Mouse (Mus musculus) spleen, postnatal 4 days (tissue): ENCODE measurements around the gene Grhpr.
A peak's percentile ranks its signal among the peaks of the same experiment; 100 is the strongest.
"Not testable (repeated sequence)": the region's sequence is repeated elsewhere in the genome, so short reads cannot be mapped to it uniquely, and the experiment has no call there.

Source experiments
- DNase-seq, 2 experiments: peaks; one replicate each; pipeline ENCODE4 v3.0.0; 2022; ENCODE audit warnings: low spot score in 2 of 2

Gene Grhpr

DNA sequence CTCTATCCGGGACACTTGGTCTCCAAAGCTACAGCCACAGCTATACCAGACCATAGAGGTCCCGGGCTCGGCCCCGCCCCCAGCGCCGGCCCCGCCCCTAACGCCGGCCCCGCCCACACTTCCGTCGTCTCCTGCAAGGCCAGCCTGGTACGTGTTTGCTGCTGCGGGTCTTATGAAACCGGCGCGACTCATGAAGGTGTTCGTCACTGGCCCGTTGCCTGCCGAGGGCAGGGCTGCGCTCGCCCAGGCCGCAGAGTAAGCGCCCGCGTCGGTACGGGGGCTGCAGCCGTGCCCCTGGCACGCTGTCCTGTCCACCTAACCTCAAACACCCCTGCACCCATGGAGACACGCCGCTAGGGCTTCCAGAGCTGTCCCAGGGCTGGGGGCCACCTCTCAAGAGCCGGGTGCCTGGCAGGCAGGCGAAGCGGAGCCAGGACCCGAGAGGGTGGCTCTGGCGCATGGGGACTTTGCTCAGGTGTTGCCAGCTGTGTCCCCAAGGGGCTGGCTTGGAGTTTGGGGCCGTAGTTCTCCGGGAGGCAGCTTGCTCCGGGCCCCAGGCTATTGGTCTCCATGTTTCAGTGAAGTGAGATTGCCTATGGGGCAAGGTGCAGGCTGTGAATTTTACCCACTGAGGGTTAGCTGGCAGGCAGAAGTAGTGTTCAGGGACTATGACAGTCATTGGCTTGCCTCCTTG is at the start of gene Grhpr:
Gene Grhpr (plus strand): TSS at position 116 of the 694 bp plus-strand sequence.
- peak; percentile 86 to 94 for DNase-seq

GRCm38 (mm10) chr4:44931732-44932131 is 49.5 kb upstream of the Grhpr start:
- DNase-seq = peak; percentile 1 to 42

DNA sequence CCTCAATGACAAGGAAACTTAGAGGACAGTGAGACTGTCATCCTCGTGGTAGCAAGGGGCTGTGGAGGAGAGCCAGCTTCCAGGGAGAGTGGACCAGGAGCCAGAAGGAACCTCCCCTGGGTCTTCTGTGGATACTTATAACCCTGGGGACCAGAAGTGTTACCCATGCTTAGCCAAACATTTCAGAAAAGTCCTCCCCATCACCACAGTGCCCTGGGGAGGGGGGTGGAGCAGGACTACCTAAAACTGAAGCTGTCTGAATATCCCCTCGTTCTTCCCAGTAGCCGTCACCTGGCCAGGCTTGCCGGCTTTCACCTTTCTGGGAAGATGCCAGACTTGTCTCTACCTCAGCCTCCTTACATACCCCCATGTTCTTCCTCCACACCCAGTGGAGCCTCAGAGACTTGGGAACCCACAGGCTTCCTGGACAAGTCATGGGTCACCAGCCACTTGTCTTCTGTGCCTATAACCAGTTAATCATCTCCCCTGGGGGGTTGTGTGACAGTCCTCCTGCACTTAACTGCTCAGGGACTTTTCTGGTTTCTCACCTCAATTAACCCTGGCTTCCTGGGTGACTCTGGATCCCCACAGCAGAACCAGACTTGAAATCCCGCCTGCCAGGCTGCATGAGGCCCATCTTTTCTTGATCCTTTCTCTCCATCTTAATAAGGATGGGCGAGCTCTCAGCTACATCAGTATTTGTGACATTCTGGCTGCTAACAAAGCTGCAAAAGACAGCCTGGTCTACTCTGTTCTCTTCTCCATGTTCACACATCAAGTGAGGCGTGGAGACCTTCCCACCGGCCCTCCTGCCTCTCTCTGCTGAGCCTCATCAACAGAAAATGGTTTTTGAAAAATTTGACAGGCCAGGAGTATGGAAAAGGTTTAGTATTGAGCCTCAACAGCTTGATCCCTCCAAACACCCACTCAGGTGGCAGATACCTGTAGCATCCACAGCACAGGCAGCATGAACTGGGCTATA is 42.5 kb upstream of the Grhpr start:
- DNase-seq = no peak

DNA sequence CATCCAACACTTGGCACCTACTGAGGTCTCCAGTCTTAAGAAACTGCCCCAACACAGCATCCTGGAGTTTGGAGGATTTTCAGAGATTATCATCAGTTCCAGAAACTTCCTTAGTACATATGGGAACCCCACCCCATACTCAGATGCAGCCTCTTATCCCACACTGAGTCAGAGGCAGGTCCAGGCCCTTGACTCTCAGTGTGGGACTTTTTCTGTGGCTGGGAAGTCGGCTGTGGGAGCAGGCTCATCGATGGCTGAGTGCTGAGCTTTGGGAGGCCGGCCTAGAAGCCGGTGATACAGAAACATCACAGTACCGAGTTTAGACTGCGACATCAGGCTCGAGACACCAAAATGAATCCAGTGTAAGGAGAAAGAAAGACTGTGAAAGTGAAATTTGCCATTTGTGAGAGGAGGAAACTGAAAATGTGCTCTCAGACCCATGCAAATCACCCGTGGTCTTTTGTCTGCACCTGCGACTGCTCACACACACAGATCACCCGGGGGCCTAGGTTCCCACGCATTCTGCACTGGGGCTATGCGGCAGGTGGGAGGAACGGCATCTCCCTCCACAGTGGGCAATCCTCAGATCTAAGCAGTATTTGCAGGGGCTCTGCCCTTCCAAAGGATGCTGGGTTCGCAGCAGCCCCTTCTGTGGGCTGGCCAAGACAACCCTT is 41.5 kb upstream of the Grhpr start:
- peak in 1 of 2 experiments; percentile 37 for DNase-seq

GRCm38 (mm10) chr4:44940286-44940685 is 40.9 kb upstream of the Grhpr start:
- no peak for DNase-seq

DNA sequence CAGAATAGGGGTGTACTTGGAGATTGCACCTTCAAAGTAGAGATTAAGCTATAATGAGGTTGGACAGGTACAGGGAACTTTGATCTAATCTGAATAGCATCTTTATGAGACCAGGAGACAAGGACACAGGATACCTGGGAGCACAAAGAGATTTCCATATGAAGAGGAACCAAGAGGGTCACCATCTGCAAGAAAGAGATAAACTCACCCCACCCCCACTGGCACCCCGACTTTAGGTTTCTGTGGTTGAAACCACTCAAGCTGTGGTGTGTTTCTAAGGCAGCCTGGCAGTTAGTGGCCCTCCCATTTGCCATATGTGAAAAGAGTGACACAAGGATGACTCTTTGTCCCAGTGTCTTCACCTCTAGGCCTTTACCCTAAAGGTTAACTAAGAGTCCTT is 39.0 kb upstream of the Grhpr start:
- DNase-seq = peak in 1 of 2 experiments; percentile 29

GRCm38 (mm10) chr4:44943480-44943879 is 37.7 kb upstream of the Grhpr start:
- no peak for DNase-seq

DNA sequence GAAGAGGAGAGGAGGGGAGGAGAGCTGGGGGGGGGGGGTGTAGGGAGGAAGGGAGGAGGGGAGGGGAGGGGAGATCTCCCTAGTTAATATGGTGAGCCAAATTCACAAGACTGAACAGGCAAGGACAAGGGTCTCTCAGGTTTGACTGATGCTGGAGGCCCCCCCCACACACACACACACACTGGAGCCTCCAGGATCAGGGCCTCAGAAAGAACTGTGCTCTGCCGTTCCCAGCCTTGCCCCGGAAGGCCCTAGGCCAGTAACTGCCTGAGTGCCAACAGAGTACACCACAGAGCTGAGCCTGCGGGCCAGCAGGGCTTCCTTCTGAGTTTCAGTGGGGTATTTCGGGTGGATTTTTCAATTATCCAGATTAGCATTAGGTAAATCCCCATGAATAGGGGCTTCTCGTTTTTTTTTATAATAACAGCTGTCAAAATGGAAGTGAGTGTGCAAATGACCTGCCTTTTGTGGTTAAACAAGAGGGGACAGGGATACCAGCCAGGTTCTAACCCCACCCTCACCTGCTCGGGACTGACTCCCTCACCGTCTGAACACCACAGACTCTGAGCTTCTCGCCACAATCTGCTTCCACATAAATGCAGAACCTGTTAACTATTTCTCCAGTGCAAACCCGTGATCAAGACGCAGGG is 36.6 kb upstream of the Grhpr start:
- no peak for DNase-seq

- not testable (repeated sequence) for DNase-seq
Observed at GRCm38 (mm10) chr4:44946126-44946525, 35.1 kb upstream of the Grhpr start.

- DNase-seq = no peak
Observed at GRCm38 (mm10) chr4:44947464-44947863, 33.7 kb upstream of the Grhpr start.

DNA sequence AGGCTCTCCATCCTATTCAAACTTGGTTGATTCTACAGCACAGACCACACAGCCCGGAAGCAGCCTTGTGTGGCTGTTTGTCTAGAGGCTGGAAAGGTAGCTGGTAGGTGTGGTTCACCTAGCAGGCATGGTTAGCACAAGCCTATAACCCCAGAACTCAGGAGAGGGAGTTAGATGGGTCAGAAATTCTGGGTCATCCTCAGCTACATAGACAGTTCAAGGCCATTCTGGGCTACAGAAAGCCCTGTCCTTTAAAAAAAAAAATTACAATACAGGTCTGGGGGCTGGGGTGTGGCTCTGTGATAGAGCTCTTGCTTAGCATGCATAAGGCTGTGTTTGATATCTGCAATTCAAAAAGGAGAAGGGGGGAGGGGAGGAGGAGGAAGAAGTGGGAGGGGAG is 32.9 kb upstream of the Grhpr start:
- DNase-seq = no peak

- no peak for DNase-seq
Observed at GRCm38 (mm10) chr4:44953041-44953440, 28.2 kb upstream of the Grhpr start.

DNA sequence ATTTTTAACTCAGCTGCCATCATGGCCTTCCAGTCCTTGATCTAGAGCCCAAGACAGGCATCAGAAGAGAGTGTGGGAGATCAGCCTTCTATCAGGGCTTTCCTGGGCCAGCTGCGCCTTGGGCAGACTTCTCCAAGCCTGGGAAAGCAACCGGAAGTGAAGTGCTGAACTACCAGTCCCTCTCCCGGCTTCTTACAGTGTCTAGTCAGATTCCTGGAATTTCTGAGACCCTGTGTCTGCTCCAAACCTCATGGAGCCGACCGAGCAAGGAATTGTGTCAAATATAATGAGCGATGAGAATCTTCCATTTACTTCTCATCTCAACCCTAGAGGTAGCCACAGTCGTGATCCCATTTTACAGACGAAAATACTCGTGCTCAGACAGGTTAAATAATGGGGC is 22.4 kb upstream of the Grhpr start:
- DNase-seq = no peak

DNA sequence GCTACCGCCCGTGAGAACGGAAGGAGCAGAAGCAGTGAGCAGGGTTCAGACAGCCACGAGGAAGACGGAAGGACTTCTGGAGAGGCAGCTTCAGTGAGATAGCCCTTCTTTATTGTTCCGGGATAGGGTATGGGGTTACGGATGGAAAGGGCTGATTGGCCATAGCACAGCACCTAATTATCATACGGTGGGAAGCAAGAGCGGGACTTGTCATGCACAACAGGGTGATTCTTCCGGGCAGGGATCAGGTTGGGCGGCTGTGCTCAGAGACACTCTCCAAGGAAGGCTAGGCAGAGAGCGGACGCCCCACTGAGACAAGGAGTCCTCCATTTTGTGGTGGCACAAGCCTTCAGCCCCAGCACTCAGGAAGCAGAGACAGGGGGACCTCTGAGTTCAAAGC is 22.0 kb upstream of the Grhpr start:
- DNase-seq = no peak

DNA sequence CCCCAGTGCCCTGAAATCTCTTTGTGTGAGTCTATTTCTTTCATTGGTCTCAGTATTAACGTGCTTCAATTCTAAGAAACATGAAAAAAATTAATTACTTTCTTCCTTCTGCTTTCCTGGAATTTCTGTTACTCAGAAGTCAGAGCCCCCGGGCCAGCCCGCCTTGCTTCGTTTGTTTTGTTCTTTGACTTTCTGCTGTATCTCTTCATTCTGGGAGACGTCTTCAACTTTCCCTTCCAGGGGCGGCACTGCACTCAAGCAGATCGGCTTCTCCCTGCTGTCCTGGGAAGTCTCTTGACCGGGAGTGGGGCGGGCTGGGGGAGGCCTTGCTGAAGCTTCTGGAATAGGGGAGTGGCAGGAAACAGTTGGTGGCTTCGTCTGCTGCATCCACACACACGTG is 18.0 kb upstream of the Grhpr start:
- DNase-seq = no peak

DNA sequence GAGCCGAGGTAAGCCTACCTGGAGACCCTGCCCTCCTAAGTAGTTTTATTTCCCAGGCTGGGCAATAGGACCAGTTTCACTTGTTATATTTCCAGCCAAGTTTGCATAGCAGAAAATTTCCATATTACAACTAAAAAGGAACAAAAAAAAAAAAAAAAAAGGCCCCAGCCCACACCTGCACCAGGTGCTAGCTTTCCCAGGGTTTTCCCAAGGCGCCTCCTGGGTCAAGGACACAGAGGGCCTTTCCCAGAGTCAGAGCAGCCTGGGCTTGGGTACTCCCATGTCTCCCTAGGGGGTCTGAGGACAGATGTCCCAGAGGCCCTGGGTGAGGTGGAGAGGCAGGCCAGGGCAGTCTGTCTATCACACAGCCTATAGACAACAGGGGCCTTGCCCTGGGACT is 16.0 kb upstream of the Grhpr start:
- DNase-seq = no peak

DNA sequence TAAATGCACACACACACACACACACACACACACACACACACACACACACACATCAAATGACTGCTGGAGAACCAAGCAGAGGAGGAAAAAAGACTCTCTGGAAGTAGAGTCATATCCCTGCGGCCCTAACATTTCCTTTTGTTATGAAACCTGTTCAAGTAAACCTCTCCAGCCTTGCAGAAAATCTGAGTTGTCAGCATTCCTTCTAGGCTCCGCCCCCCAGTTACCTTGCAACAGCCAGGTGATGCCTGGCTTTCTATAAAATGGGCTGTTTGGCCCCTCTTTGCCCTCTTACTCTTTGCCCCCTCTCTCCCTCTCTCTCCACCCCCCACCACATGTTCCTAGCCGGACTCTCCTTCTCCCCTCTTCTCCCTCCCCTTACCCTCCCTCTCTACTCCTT is 15.5 kb upstream of the Grhpr start:
- DNase-seq = no peak

DNA sequence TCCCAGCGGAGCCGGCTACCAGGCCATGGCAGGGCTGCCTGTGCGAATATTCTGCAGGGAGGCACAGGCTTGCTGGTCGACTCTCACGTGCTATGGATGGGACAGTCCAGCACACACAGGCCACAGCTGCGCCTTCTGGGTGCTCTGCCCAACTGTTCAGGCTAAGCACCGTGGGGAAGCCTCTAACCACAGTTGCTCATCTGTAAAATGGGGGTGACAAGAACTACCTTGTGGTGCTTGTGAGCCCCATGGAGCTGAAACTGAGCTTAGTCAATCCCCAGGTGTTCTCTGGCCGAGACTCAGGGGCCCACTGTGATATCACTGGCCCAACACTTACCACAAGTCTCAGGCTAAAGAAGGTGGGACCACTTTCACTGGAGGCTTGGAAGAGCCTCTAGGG is 13.8 kb upstream of the Grhpr start:
- peak in 1 of 2 experiments; percentile 23 for DNase-seq

DNA sequence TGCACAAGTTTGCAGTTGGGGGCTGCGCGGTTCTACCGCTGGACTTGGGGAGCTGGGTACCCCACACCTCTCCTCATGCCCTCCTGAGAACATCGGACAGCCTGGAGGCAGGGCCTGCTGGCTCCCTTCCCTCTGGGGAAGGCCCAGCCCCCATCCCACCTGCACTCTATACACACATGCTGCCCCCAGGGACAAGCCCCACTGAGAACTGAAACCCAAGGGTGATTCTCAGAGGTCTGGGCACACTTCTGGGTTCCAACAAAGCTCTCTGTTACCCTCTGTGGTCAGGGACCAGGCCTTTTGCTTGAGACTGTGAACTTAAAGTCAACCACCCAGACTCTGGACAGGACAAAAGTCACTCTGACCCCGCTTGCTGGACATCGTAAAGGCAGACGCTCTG is 11.1 kb upstream of the Grhpr start:
- DNase-seq = peak; percentile 69 to 76

DNA sequence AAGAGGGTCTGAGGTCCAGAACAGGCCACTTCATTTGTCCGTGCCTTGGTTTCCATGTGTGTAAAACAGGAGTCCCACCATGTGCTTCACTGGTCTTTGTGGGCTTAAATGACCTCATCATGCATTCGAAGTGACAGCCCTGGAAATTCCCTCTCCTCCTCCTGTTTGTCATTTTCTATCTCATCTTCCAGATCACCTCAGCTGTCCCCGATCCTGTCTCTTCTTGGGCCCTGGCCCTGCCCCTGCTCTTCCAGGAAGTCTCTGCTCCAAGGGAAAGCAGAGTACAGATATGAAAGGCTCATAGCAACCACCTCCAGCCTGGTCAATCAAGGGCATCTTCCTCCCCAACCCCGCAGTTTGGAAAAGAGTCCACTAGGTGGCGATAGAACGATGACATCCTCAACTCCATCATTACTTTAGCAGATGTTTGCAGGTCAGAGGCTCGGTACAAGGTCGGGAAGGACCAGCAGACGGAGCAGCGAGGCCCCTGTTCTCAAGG is 10.5 kb upstream of the Grhpr start:
- peak; percentile 64 to 83 for DNase-seq

GRCm38 (mm10) chr4:44973450-44973849 is 7.7 kb upstream of the Grhpr start:
- DNase-seq = peak; percentile 88 to 95

DNA sequence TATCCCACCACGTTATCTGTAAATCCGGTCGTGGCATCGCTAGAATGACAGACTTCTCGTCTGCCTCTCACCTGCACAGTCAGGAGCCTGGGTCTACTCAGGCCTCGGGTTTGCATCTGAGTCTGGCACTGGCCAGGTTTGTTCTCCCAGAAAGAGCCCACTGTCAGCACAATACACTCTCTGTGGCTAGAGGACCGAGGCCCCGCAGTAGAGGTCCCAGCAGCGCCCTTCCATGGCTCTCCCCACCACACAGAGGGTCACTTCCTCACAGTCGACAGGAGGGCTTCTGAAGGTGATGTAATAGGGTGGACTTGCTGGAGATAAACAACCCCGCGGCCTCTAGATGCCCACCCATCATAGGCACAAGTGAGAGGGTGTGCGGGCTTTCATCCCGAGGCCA is 7.3 kb upstream of the Grhpr start:
- no peak for DNase-seq
